Mouse (Mus musculus) adipocyte (in vitro differentiated cells): ENCODE data around the gene Mobp.

Source experiments
- DNase-seq: peaks from one replicate; pipeline ENCODE4 v3.0.0-alpha.2; 2016; ENCODE audit warnings: low spot score

Mobp gene

GRCm38 (mm10) chr9:120210865-120211264, 61.4 kb downstream of the Mobp start:
- no peak for DNase-seq

DNA sequence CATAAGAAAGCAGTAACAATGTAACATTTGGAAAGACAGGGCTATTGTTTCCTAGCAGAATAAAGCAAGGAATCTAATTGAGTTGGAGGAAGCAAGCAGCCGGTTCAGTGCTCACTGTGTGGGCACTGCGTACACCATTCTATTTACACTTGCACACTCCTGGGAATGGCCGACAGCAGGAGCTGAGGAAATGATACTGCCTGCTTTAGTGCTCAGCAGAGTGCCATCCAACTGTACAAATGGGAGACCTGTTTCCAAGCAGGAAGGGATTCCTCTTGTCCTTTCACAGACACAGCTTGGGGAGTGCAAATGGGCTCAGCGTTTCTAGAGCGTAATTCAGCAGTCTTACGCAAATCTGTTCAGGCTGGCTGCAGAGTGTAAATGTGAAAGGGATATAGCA, 63.4 kb downstream of the Mobp start:
- DNase-seq = no peak

DNA sequence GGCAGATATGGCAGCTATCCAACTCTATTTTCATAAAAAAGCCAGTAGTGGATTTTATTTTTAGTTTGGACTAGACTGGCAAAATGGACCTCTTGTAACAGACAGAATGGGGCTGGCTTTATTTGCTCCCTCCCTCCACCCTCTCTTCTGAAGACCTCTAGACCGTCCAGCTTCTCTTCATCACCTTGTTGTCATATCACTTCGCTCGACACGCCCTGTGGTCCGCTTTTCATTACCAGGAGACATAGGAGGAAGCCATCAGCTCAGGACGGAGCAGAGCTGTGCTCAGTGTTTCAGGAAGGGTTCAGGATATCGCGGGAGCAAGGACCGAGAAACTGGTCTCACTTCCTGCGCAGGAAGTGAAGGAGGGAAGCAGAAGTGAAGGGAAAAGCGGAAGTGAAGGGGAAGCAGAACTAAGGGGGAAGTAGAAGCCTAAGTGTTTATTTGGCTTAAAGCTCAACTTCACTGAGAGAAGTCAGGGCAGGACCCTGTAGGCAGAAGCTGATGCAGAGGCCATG, 65.5 kb downstream of the Mobp start:
- DNase-seq = no peak

DNA sequence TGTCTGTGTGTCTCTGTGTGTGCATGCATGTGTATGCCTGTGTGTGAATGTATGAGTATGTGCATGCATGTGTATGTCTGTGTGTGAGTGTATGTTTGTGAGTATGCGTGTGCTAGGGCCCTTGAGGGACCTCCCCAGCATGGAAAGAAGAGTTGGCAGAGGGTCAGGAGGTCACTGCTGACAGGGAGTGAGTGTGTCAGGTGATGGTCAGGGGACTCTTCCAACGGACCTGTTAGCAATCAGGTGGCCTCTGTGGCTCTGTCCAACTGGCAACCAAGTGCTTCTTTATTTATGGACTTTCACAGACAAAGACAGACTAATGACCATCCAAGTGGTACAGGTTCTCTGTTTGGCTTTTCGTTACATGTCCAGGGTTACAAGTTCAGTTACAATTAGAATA, 69.9 kb downstream of the Mobp start:
- no peak for DNase-seq
